Mouse (Mus musculus): Measurements from ENCODE around the gene Col16a1. TPM values are rescaled to one million over a fixed set of nuclear protein-coding genes. Genes with fewer than 3 reads are reported as not detected.

The Col16a1 gene
- polyA plus RNA-seq, 1 experiment from 2014 or later = 26.6 TPM

GRCm38 (mm10) chr4:130140992-130141402, 93.4 kb downstream of the Col16a1 start:
- WGBS = 46% methylated on average over 9 of the region's 9 CpGs
- Histone ChIP-seq H3K4me3 (ENCODE audit: low read length) (no peak overlapping the region), H3K27ac (ENCODE audit: low read length) (no peak overlapping the region), H3K36me3 (ENCODE audit: control insufficient read depth, insufficient read depth) (no peaks in the 10 kb centered on the region), H3K9me3 (replicated peaks; ENCODE audit: control insufficient read depth, low read length) (no peaks in the 10 kb centered on the region), H3K4me2 (ENCODE audit: low read depth, low read length) (no peak overlapping the region), H3K9ac (ENCODE audit: low read length) (no peak overlapping the region), H3K27me3 (ENCODE audit: control insufficient read depth, insufficient read depth, low read length) (peaks cover 39% of the 10 kb centered on the region), H3K4me1 (ENCODE audit: control insufficient read depth, insufficient read depth, low read length) (peaks cover 11% of the 10 kb centered on the region)
- no peak for ATAC-seq (replicated peaks; ENCODE audit: extremely low read depth, insufficient read depth, low FRiP score)

- Histone ChIP-seq H3K9me3 (replicated peaks; ENCODE audit: control insufficient read depth, low read length) (no peaks in the 10 kb centered on the region), H3K4me1 (ENCODE audit: control insufficient read depth, insufficient read depth, low read length) (peaks cover 11% of the 10 kb centered on the region), H3K27ac (ENCODE audit: low read length) (no peak overlapping the region), H3K36me3 (ENCODE audit: control insufficient read depth, insufficient read depth) (no peaks in the 10 kb centered on the region), H3K4me2 (ENCODE audit: low read depth, low read length) (no peak overlapping the region), H3K27me3 (ENCODE audit: control insufficient read depth, insufficient read depth, low read length) (peaks cover 37% of the 10 kb centered on the region), H3K9ac (ENCODE audit: low read length) (no peak overlapping the region), H3K4me3 (ENCODE audit: low read length) (no peak overlapping the region)
- 46% methylated on average over 3 of the region's 3 CpGs for WGBS
- no peak for ATAC-seq (replicated peaks; ENCODE audit: extremely low read depth, insufficient read depth, low FRiP score)
Observed at GRCm38 (mm10) chr4:130141786-130142185, 94.1 kb downstream of the Col16a1 start.

GRCm38 (mm10) chr4:130148405-130148804, 100.8 kb downstream of the Col16a1 start:
- H3K9ac ChIP-seq (ENCODE audit: low read length) = no peak overlapping the region
- no peaks in the 10 kb centered on the region for H3K4me1 ChIP-seq (ENCODE audit: control insufficient read depth, insufficient read depth, low read length)
- H3K4me3 ChIP-seq (ENCODE audit: low read length) = no peak overlapping the region
- 66% methylated on average over 10 of the region's 10 CpGs for WGBS
- H3K36me3 ChIP-seq (ENCODE audit: control insufficient read depth, insufficient read depth) = no peaks in the 10 kb centered on the region
- peaks cover 6% of the 10 kb centered on the region; the same call in 1 of the 2 replicates for H3K27me3 ChIP-seq (ENCODE audit: control insufficient read depth, insufficient read depth, low read length)
- no peak overlapping the region for H3K4me2 ChIP-seq (ENCODE audit: low read depth, low read length)
- H3K27ac ChIP-seq (ENCODE audit: low read length) = no peak overlapping the region
- no peak for ATAC-seq (replicated peaks; ENCODE audit: extremely low read depth, insufficient read depth, low FRiP score)
- no peaks in the 10 kb centered on the region for H3K9me3 ChIP-seq (replicated peaks; ENCODE audit: control insufficient read depth, low read length)

Other genes with a start within 250 kb of the Col16a1 start
- gene Ptp4a2, start 236.6 kb upstream of the Col16a1 start, polyA plus RNA-seq (2015; fragmentation: Nextera tagmentation; extraction: Ambion mirVana) = 352 and 364 TPM in 2 replicates
- gene Spocd1, start 118.6 kb upstream of the Col16a1 start, polyA plus RNA-seq (2015; fragmentation: Nextera tagmentation; extraction: Ambion mirVana) = 0.22 and 0.35 TPM in 2 replicates
- 1.0 and 1.2 TPM in 2 replicates for gene Adgrb2, start 63.0 kb upstream of the Col16a1 start, polyA plus RNA-seq (2015; fragmentation: Nextera tagmentation; extraction: Ambion mirVana)
- gene Pef1, start 54.7 kb downstream of the Col16a1 start, polyA plus RNA-seq (2015; fragmentation: Nextera tagmentation; extraction: Ambion mirVana) = 61.9 and 62.9 TPM in 2 replicates
- 0.19 TPM in 1 of 2 replicates, not detected in the other for gene Hcrtr1, start 91.5 kb downstream of the Col16a1 start, polyA plus RNA-seq (2015; fragmentation: Nextera tagmentation; extraction: Ambion mirVana)
- gene Tinagl1, start 127.3 kb downstream of the Col16a1 start, polyA plus RNA-seq (2015; fragmentation: Nextera tagmentation; extraction: Ambion mirVana) = 61.2 and 70.6 TPM in 2 replicates
- not detected in 2 replicates for gene Gm853, start 174.6 kb downstream of the Col16a1 start, polyA plus RNA-seq (2015; fragmentation: Nextera tagmentation; extraction: Ambion mirVana)
- gene Serinc2, start 231.4 kb downstream of the Col16a1 start, polyA plus RNA-seq (2015; fragmentation: Nextera tagmentation; extraction: Ambion mirVana) = 5.4 and 6.4 TPM in 2 replicates